Mouse (Mus musculus) forebrain, embryonic 15.5 days (tissue): Measurements from ENCODE around the gene Col11a2. TPM values are rescaled to one million over a fixed set of nuclear protein-coding genes. Genes with fewer than 3 reads are reported as not detected.

Experiments used
- ATAC-seq: fragments of 200-750 bp; cut with Nextera tagmentation; replicated peaks from 2 replicates; pipeline ENCODE4 v1.8.0; 2017; ENCODE audit warnings: mild to moderate bottlenecking, moderate TSS enrichment, moderate library complexity
- H3K27ac ChIP-seq: fragments of 300-500 bp; sonication (generic); replicated peaks from 2 replicates; pipeline ENCODE4 v1.5.1; 2015; ENCODE audit warnings: mild to moderate bottlenecking, inconsistent platforms
- H3K27me3 ChIP-seq: fragments of 300-500 bp; sonication (generic); 2 replicates; pipeline ENCODE4 v1.6.1; 2015; ENCODE audit warnings: inconsistent platforms
- H3K36me3 ChIP-seq: fragments of 300-500 bp; sonication (generic); 2 replicates; pipeline ENCODE4 v1.6.1; 2015; ENCODE audit warnings: mild to moderate bottlenecking, inconsistent platforms
- H3K4me1 ChIP-seq: fragments of 300-500 bp; sonication (generic); 2 replicates; pipeline ENCODE4 v1.6.1; 2015; ENCODE audit warnings: inconsistent platforms
- H3K4me2 ChIP-seq: fragments of 300-500 bp; sonication (generic); replicated peaks from 2 replicates; pipeline ENCODE4 v1.6.1; 2015; ENCODE audit warnings: mild to moderate bottlenecking, inconsistent platforms
- H3K4me3 ChIP-seq: fragments of 300-500 bp; sonication (generic); 2 replicates; pipeline ENCODE4 v1.5.1; 2015; ENCODE audit warnings: mild to moderate bottlenecking, inconsistent platforms
- H3K9ac ChIP-seq: fragments of 300-500 bp; sonication (generic); replicated peaks from 2 replicates; pipeline ENCODE4 v1.6.1; 2015; ENCODE audit warnings: mild to moderate bottlenecking, inconsistent platforms
- H3K9me3 ChIP-seq: fragments of 300-500 bp; sonication (generic); 2 replicates; pipeline ENCODE4 v1.6.1; 2016; ENCODE audit warnings: inconsistent platforms
- WGBS: fragments of 180-500 bp; shearing (Covaris S2); methylation state at CpG from one replicate; pipeline ENCODE4 v1.1.7; 2015; ENCODE audit warnings: mixed read lengths; 5-methylcytosine and 5-hydroxymethylcytosine counted together
- polyA plus RNA-seq: library from polyadenylated mRNA; unstranded; fragments of >200 nt; fragmentation: Nextera tagmentation; extraction: Ambion mirVana; gene quantifications from 2 replicates; pipeline ENCODE4 v1.2.1, GENCODE M21; 2015

Col11a2 gene
- polyA plus RNA-seq, 1 experiment from 2014 or later = 2.1 TPM

- Histone ChIP-seq H3K9me3 (no peaks in the 10 kb centered on the region), H3K27me3 (no peaks in the 10 kb centered on the region), H3K27ac (peak within 1 kb of the TSS; percentile 98), H3K4me3 (peak within 1 kb of the TSS; percentile 81), H3K36me3 (peaks cover 24% of the 10 kb centered on the region), H3K9ac (peak within 1 kb of the TSS; percentile 74), H3K4me2 (peak within 1 kb of the TSS; percentile 90), H3K4me1 (peaks cover 77% of the 10 kb centered on the region)
- ATAC-seq = peak; percentile 69
- WGBS = under 1% methylated on average over 41 of the region's 49 CpGs
Observed at GRCm38 (mm10) chr17:34027656-34028223, 11.5 kb upstream of the Col11a2 start, which contains the start of gene H2-Ke6. Gene H2-Ke6, minus strand, starts transcription at chr17:34028060.

GRCm38 (mm10) chr17:34028501-34029149, 10.6 kb upstream of the Col11a2 start:
- 43% methylated on average over 17 of the region's 17 CpGs for WGBS
- no peaks in the 10 kb centered on the region for H3K27me3 ChIP-seq
- H3K4me2 ChIP-seq = peak overlapping the region; percentile 90
- peaks cover 21% of the 10 kb centered on the region for H3K36me3 ChIP-seq
- H3K9me3 ChIP-seq = no peaks in the 10 kb centered on the region
- peak overlapping the region; percentile 74; the same call in 1 of the 2 replicates for H3K9ac ChIP-seq
- peaks cover 78% of the 10 kb centered on the region for H3K4me1 ChIP-seq
- peak overlapping the region; percentile 81 for H3K4me3 ChIP-seq
- H3K27ac ChIP-seq = peak overlapping the region; percentile 98
- ATAC-seq = no peak

- H3K4me2 ChIP-seq = peak overlapping the region; percentile 94
- H3K36me3 ChIP-seq = peaks cover 22% of the 10 kb centered on the region
- H3K4me3 ChIP-seq = 0 out of 2 replicates have a peak overlapping the region, but pooled peaks have one; percentile 85
- WGBS = 86% methylated on average over 18 of the region's 18 CpGs
- H3K9me3 ChIP-seq = no peaks in the 10 kb centered on the region
- no peak for ATAC-seq
- H3K4me1 ChIP-seq = peaks cover 77% of the 10 kb centered on the region
- no peak overlapping the region for H3K27ac ChIP-seq
- no peaks in the 10 kb centered on the region for H3K27me3 ChIP-seq
- no peak overlapping the region for H3K9ac ChIP-seq
Observed at GRCm38 (mm10) chr17:34029150-34029889, 9.9 kb upstream of the Col11a2 start.

GRCm38 (mm10) chr17:34029890-34030595, 9.2 kb upstream of the Col11a2 start:
- Histone ChIP-seq H3K4me1 (peaks cover 76% of the 10 kb centered on the region), H3K9ac (peak overlapping the region; percentile 88), H3K4me3 (peak overlapping the region; percentile 85), H3K27ac (no peak overlapping the region), H3K4me2 (peak overlapping the region; percentile 94), H3K27me3 (no peaks in the 10 kb centered on the region), H3K9me3 (no peaks in the 10 kb centered on the region), H3K36me3 (peaks cover 27% of the 10 kb centered on the region)
- ATAC-seq = no peak
- WGBS = 69% methylated on average over 21 of the region's 21 CpGs

- no peaks in the 10 kb centered on the region for H3K27me3 ChIP-seq
- peaks cover 67% of the 10 kb centered on the region for H3K4me1 ChIP-seq
- no peaks in the 10 kb centered on the region for H3K9me3 ChIP-seq
- H3K9ac ChIP-seq = peak overlapping the region; percentile 88
- H3K27ac ChIP-seq = peak overlapping the region; percentile 98
- H3K4me3 ChIP-seq = peak overlapping the region; percentile 85
- peak overlapping the region; percentile 94 for H3K4me2 ChIP-seq
- 5% methylated on average over 20 of the region's 20 CpGs for WGBS
- peaks cover 34% of the 10 kb centered on the region for H3K36me3 ChIP-seq
- ATAC-seq = no peak
Observed at GRCm38 (mm10) chr17:34030861-34031326, 8.3 kb upstream of the Col11a2 start.

- Histone ChIP-seq H3K4me2 (peak within 1 kb of the TSS; percentile 94), H3K4me3 (peak within 1 kb of the TSS; percentile 85), H3K9ac (peak within 1 kb of the TSS; percentile 88), H3K27ac (peak within 1 kb of the TSS; percentile 98), H3K9me3 (no peaks in the 10 kb centered on the region), H3K4me1 (peaks cover 60% of the 10 kb centered on the region), H3K27me3 (no peaks in the 10 kb centered on the region), H3K36me3 (peaks cover 42% of the 10 kb centered on the region)
- WGBS = under 1% methylated on average over 87 of the region's 88 CpGs
- ATAC-seq = peak; percentile 79
Observed at GRCm38 (mm10) chr17:34031465-34032173, 7.6 kb upstream of the Col11a2 start, which contains the start of the genes Slc39a7 and Rxrb. Gene Slc39a7, minus strand, starts transcription at chr17:34031682. Gene Rxrb, plus strand, starts transcription at chr17:34031812.

GRCm38 (mm10) chr17:34032174-34032632, 7.0 kb upstream of the Col11a2 start:
- Histone ChIP-seq H3K36me3 (peaks cover 47% of the 10 kb centered on the region), H3K9ac (peak overlapping the region; percentile 88), H3K9me3 (no peaks in the 10 kb centered on the region), H3K4me1 (peaks cover 54% of the 10 kb centered on the region), H3K4me3 (peak overlapping the region; percentile 85), H3K4me2 (peak overlapping the region; percentile 94), H3K27me3 (no peaks in the 10 kb centered on the region), H3K27ac (peak overlapping the region; percentile 98)
- under 1% methylated on average over 38 of the region's 48 CpGs for WGBS
- peak; percentile 4; the same call in 1 of the 2 replicates for ATAC-seq

- Histone ChIP-seq H3K9ac (peak overlapping the region; percentile 88), H3K4me3 (peak overlapping the region; percentile 85), H3K9me3 (no peaks in the 10 kb centered on the region), H3K27me3 (no peaks in the 10 kb centered on the region), H3K4me2 (peak overlapping the region; percentile 94), H3K4me1 (peaks cover 51% of the 10 kb centered on the region), H3K36me3 (peaks cover 53% of the 10 kb centered on the region), H3K27ac (peak overlapping the region; percentile 98)
- no peak for ATAC-seq
- WGBS = 61% methylated on average over 9 of the region's 9 CpGs
Observed at GRCm38 (mm10) chr17:34032806-34033205, 6.4 kb upstream of the Col11a2 start.

GRCm38 (mm10) chr17:34033441-34033840, 5.8 kb upstream of the Col11a2 start:
- WGBS = 91% methylated on average over 9 of the region's 9 CpGs
- Histone ChIP-seq H3K9ac (no peak overlapping the region), H3K4me3 (no peak overlapping the region), H3K9me3 (no peaks in the 10 kb centered on the region), H3K36me3 (peaks cover 54% of the 10 kb centered on the region), H3K4me2 (no peak overlapping the region; the same call in 1 of the 2 replicates), H3K27ac (no peak overlapping the region), H3K27me3 (no peaks in the 10 kb centered on the region), H3K4me1 (peaks cover 51% of the 10 kb centered on the region)
- no peak for ATAC-seq

- Histone ChIP-seq H3K9ac (no peak overlapping the region), H3K27me3 (no peaks in the 10 kb centered on the region), H3K4me3 (no peak overlapping the region), H3K4me2 (no peak overlapping the region), H3K9me3 (no peaks in the 10 kb centered on the region), H3K27ac (no peak overlapping the region), H3K4me1 (peaks cover 51% of the 10 kb centered on the region), H3K36me3 (peaks cover 47% of the 10 kb centered on the region)
- no peak for ATAC-seq
- 73% methylated on average over 10 of the region's 10 CpGs for WGBS
Observed at GRCm38 (mm10) chr17:34034064-34034463, 5.2 kb upstream of the Col11a2 start.

- Histone ChIP-seq H3K9me3 (no peaks in the 10 kb centered on the region), H3K9ac (no peak overlapping the region), H3K27me3 (no peaks in the 10 kb centered on the region), H3K27ac (no peak overlapping the region), H3K4me2 (no peak overlapping the region), H3K36me3 (peaks cover 36% of the 10 kb centered on the region), H3K4me3 (no peak overlapping the region), H3K4me1 (peaks cover 49% of the 10 kb centered on the region)
- WGBS = 91% methylated on average over 9 of the region's 9 CpGs
- no peak for ATAC-seq
Observed at GRCm38 (mm10) chr17:34035517-34035916, 3.7 kb upstream of the Col11a2 start.
